Mouse (Mus musculus) fat pad, adult 2 months (tissue): ENCODE results near the gene C1s2.
"Not testable (repeated sequence)": the region's sequence is repeated elsewhere in the genome, so short reads cannot be mapped to it uniquely, and the experiment has no call there.

Experiments used
- DNase-seq: peaks from one replicate; pipeline ENCODE4 v3.0.0-alpha.2; 2011; ENCODE audit warnings: low read depth, low spot score; ENCODE audit errors: extremely low read depth

C1s2 gene

GRCm38 (mm10) chr6:124635985-124636384 is at the start of gene C1s2:
TSS of gene C1s2 (minus strand) at chr6:124636085.
- not testable (repeated sequence) for DNase-seq

GRCm38 (mm10) chr6:124683591-124684417 is 47.9 kb upstream of the C1s2 start:
- peak; percentile 84 for DNase-seq

- not testable (repeated sequence) for DNase-seq
Measured at GRCm38 (mm10) chr6:124682291-124682690, 46.4 kb upstream of the C1s2 start.

GRCm38 (mm10) chr6:124679486-124679885 is 43.6 kb upstream of the C1s2 start:
- DNase-seq: no peak

GRCm38 (mm10) chr6:124678769-124679168 is 42.9 kb upstream of the C1s2 start:
- no peak for DNase-seq

GRCm38 (mm10) chr6:124676171-124676570 is 40.3 kb upstream of the C1s2 start:
- DNase-seq: no peak

GRCm38 (mm10) chr6:124674591-124674990 is 38.7 kb upstream of the C1s2 start:
- DNase-seq: no peak

GRCm38 (mm10) chr6:124673619-124674018 is 37.7 kb upstream of the C1s2 start:
- DNase-seq: no peak

- no peak for DNase-seq
Measured at GRCm38 (mm10) chr6:124672100-124672499, 36.2 kb upstream of the C1s2 start.

- DNase-seq: peak; percentile 42
Measured at GRCm38 (mm10) chr6:124670281-124670900, 34.5 kb upstream of the C1s2 start.

GRCm38 (mm10) chr6:124669234-124669859 is 33.5 kb upstream of the C1s2 start:
- DNase-seq: no peak

- no peak for DNase-seq
Measured at GRCm38 (mm10) chr6:124665011-124665410, 29.1 kb upstream of the C1s2 start.

- no peak for DNase-seq
Measured at GRCm38 (mm10) chr6:124664256-124664655, 28.4 kb upstream of the C1s2 start.

- DNase-seq: no peak
Measured at GRCm38 (mm10) chr6:124663424-124663795, 27.5 kb upstream of the C1s2 start.

- peak; percentile 45 for DNase-seq
Measured at GRCm38 (mm10) chr6:124662477-124663423, 26.9 kb upstream of the C1s2 start, which contains the start of gene Lpcat3. TSS of gene Lpcat3 (plus strand) at chr6:124663027.

GRCm38 (mm10) chr6:124661995-124662394 is 26.1 kb upstream of the C1s2 start:
- DNase-seq: no peak

GRCm38 (mm10) chr6:124661156-124661806 is 25.4 kb upstream of the C1s2 start:
- no peak for DNase-seq

GRCm38 (mm10) chr6:124658067-124658466 is 22.2 kb upstream of the C1s2 start:
- no peak for DNase-seq

GRCm38 (mm10) chr6:124655893-124656292 is 20.0 kb upstream of the C1s2 start:
- DNase-seq: no peak

GRCm38 (mm10) chr6:124646394-124646793 is 10.5 kb upstream of the C1s2 start:
- no peak for DNase-seq
